Mouse (Mus musculus): ENCODE results near the gene Ccnq. TPM values are rescaled to one million over a fixed set of nuclear protein-coding genes. Genes with fewer than 3 reads are reported as not detected.
A peak's percentile ranks its signal among the peaks of the same experiment; 100 is the strongest.
"Not testable (repeated sequence)": the region's sequence is repeated elsewhere in the genome, so short reads cannot be mapped to it uniquely, and the experiment has no call there.

The Ccnq gene
- polyA plus RNA-seq, 1 experiment from 2014 or later: 35.4 TPM

DNA sequence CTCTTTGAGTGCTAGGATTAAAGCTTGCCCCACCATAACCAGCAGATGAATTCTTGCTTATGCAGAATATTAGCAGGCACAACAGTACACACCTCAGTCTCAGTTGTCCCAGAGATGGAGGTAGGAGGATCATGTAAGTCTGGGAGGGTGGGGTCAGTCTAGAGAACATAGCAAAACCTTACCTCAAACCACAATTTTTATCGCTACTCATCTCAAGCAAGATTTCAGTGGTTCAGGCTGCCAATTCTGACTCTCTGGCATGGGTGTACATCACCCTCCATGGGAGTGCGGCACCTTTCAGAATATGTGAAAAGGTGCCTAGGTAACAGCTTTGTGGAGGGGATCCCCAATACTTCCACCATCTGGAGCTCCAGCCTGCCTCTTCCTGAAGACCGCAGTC is 28.5 kb upstream of the Ccnq start:
- Histone ChIP-seq H3K27ac (no peak overlapping the region), H3K4me3 (no peak overlapping the region), H3K4me1 (peaks cover 31% of the 10 kb centered on the region), H3K36me3 (no peaks in the 10 kb centered on the region), H3K27me3 (ENCODE audit: insufficient read depth, poor library complexity, severe bottlenecking) (0 out of 2 replicates have a peak, but pooled peaks cover 3% of the 10 kb centered on the region), H3K9me3 (no peaks in the 10 kb centered on the region)
- DNase-seq (ENCODE audit: low spot score): no peak
- WGBS: 90% methylated on average over 3 of the region's 3 CpGs

- no peak for DNase-seq (ENCODE audit: low spot score)
- no peaks in the 10 kb centered on the region for H3K9me3 ChIP-seq
- 0 out of 2 replicates have a peak, but pooled peaks cover 3% of the 10 kb centered on the region for H3K27me3 ChIP-seq (ENCODE audit: insufficient read depth, poor library complexity, severe bottlenecking)
- no peak overlapping the region for H3K27ac ChIP-seq
- H3K4me3 ChIP-seq: no peak overlapping the region
- H3K36me3 ChIP-seq: no peaks in the 10 kb centered on the region
- 63% methylated on average over 10 of the region's 10 CpGs for WGBS
- H3K4me1 ChIP-seq: peaks cover 22% of the 10 kb centered on the region
Measured at GRCm38 (mm10) chr11:78777851-78778680, 26.5 kb upstream of the Ccnq start.

DNA sequence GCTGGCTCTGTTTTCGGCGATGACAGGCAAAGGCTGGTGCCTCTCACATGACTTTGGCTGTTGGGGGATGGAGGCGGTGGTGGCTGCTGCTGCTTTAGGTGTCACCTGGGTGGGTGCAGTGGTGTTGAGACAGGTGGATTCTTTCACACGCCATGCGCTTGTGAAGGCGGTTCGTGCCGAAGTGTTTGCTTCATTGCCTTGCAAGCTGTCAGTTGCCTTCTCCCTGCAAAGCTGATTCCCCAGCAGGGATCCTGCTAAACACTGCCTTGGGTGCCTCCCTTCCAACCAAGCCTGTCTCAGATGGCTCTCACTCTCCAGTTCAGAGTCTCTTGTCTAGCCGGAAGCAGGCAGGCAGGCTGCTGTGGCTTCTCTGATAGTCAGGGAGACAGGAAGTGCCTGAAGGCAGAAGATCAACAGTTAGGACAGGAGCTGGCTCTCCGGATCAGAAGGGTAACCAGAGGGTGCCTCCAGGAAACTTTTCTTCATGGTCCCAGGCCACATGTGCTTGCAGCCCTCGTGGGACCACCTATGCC is 20.3 kb upstream of the Ccnq start:
- peak overlapping the region; percentile 74 for H3K27ac ChIP-seq
- H3K36me3 ChIP-seq: no peaks in the 10 kb centered on the region
- H3K9me3 ChIP-seq: no peaks in the 10 kb centered on the region
- H3K4me3 ChIP-seq: no peak overlapping the region
- peak; percentile 77 for DNase-seq (ENCODE audit: low spot score)
- H3K27me3 ChIP-seq (ENCODE audit: insufficient read depth, poor library complexity, severe bottlenecking): no peaks in the 10 kb centered on the region
- 41% methylated on average over 11 of the region's 11 CpGs for WGBS
- H3K4me1 ChIP-seq: peaks cover 15% of the 10 kb centered on the region

GRCm38 (mm10) chr11:78770436-78770835 is 18.9 kb upstream of the Ccnq start:
- H3K36me3 ChIP-seq: no peaks in the 10 kb centered on the region
- no peak overlapping the region for H3K27ac ChIP-seq
- WGBS: 70% methylated on average over 6 of the region's 6 CpGs
- no peaks in the 10 kb centered on the region for H3K9me3 ChIP-seq
- peaks cover 15% of the 10 kb centered on the region for H3K4me1 ChIP-seq
- no peak overlapping the region for H3K4me3 ChIP-seq
- no peaks in the 10 kb centered on the region for H3K27me3 ChIP-seq (ENCODE audit: insufficient read depth, poor library complexity, severe bottlenecking)
- DNase-seq (ENCODE audit: low spot score): no peak

GRCm38 (mm10) chr11:78768778-78769177 is 17.2 kb upstream of the Ccnq start:
- Histone ChIP-seq H3K36me3 (no peaks in the 10 kb centered on the region), H3K27ac (no peak overlapping the region), H3K9me3 (no peaks in the 10 kb centered on the region), H3K27me3 (ENCODE audit: insufficient read depth, poor library complexity, severe bottlenecking) (no peaks in the 10 kb centered on the region), H3K4me1 (peaks cover 15% of the 10 kb centered on the region), H3K4me3 (no peak overlapping the region)
- DNase-seq (ENCODE audit: low spot score): no peak
- 47% methylated on average over 3 of the region's 3 CpGs for WGBS

DNA sequence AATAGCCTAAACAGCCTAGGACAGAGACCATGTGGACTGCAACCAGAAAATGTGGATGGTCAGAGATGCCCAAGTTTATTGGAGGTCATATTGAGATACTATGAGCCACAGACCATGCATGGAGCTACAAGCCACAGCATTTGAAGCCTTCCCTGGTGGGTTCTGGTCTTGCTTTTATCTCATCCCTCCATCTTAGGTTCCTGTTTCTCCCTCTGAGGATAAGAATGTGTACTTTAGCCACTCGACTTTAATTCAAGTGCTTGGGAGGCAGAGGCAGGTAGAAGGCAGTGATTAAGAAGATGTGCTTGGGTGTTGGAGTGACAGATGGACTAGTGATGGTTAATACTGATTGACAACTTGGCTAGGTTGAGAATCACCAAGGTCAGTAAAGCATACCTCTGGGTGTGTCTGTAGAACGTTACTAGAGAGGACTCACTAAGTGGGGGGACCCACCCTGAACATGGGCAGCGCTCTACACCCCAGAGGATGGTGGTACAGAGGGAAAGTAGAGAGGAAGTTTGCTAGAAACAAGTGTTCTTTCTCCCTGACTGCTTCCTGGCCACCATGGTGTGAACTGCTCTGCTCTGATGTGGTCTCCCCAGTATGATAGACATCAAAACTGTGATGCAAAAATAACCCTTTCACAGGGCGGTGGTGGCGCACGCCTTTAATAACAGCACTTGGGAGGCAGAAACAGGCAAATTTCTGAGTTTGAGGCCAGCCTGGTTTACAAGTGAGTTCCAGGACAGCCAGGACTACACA is 14.7 kb upstream of the Ccnq start:
- Histone ChIP-seq H3K9me3 (no peaks in the 10 kb centered on the region), H3K27ac (no peak overlapping the region), H3K4me1 (peaks cover 3% of the 10 kb centered on the region; the same call in 1 of the 2 replicates), H3K27me3 (ENCODE audit: insufficient read depth, poor library complexity, severe bottlenecking) (no peaks in the 10 kb centered on the region), H3K36me3 (no peaks in the 10 kb centered on the region), H3K4me3 (no peak overlapping the region)
- no peak for DNase-seq (ENCODE audit: low spot score)
- 78% methylated on average over 6 of the region's 6 CpGs for WGBS

- Histone ChIP-seq H3K9me3 (no peaks in the 10 kb centered on the region), H3K27ac (no peak overlapping the region), H3K27me3 (ENCODE audit: insufficient read depth, poor library complexity, severe bottlenecking) (no peaks in the 10 kb centered on the region), H3K4me1 (no peaks in the 10 kb centered on the region), H3K36me3 (no peaks in the 10 kb centered on the region), H3K4me3 (no peak overlapping the region)
- 70% methylated on average over 6 of the region's 6 CpGs for WGBS
- DNase-seq (ENCODE audit: low spot score): no peak
Measured at GRCm38 (mm10) chr11:78764820-78765219, 13.3 kb upstream of the Ccnq start.

- Histone ChIP-seq H3K36me3 (no peaks in the 10 kb centered on the region), H3K27ac (no peak overlapping the region), H3K9me3 (no peaks in the 10 kb centered on the region), H3K4me1 (no peaks in the 10 kb centered on the region), H3K27me3 (ENCODE audit: insufficient read depth, poor library complexity, severe bottlenecking) (no peaks in the 10 kb centered on the region), H3K4me3 (no peak overlapping the region)
- WGBS: 67% methylated on average over 8 of the region's 8 CpGs
- no peak for DNase-seq (ENCODE audit: low spot score)
Measured at GRCm38 (mm10) chr11:78764304-78764703, 12.8 kb upstream of the Ccnq start.

- 46% methylated on average over 5 of the region's 5 CpGs for WGBS
- Histone ChIP-seq H3K4me1 (no peaks in the 10 kb centered on the region), H3K27ac (no peak overlapping the region), H3K36me3 (no peaks in the 10 kb centered on the region), H3K4me3 (no peak overlapping the region), H3K27me3 (ENCODE audit: insufficient read depth, poor library complexity, severe bottlenecking) (no peaks in the 10 kb centered on the region), H3K9me3 (no peaks in the 10 kb centered on the region)
- no peak for DNase-seq (ENCODE audit: low spot score)
Measured at GRCm38 (mm10) chr11:78762201-78762600, 10.7 kb upstream of the Ccnq start.

- WGBS: 74% methylated on average over 9 of the region's 9 CpGs
- Histone ChIP-seq H3K4me3 (no peak overlapping the region), H3K27me3 (ENCODE audit: insufficient read depth, poor library complexity, severe bottlenecking) (no peaks in the 10 kb centered on the region), H3K4me1 (no peaks in the 10 kb centered on the region), H3K27ac (no peak overlapping the region), H3K36me3 (no peaks in the 10 kb centered on the region), H3K9me3 (no peaks in the 10 kb centered on the region)
- no peak for DNase-seq (ENCODE audit: low spot score)
Measured at GRCm38 (mm10) chr11:78761086-78761485, 9.6 kb upstream of the Ccnq start.

DNA sequence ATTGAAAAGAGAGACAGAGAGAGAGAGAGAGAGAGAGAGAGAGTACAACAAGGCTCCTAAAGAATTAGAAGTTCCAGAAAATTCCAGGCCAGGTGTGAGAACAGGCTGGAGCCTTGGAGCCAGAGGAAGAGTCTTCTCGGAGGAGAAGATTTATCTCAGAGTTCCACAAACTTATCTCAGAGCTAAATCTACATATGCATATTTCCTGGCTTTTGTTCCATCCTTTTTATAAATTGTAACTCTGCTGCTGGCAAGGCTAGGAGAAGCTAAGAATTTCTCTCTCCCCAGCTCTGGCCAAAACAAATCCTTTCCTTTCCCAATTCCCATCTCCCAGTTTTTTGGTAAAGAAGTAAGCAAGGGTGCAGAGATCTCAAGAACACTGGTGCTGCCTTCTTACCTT is 3.8 kb upstream of the Ccnq start:
- Histone ChIP-seq H3K27ac (no peak overlapping the region), H3K4me1 (peaks cover 9% of the 10 kb centered on the region), H3K9me3 (no peaks in the 10 kb centered on the region), H3K27me3 (ENCODE audit: insufficient read depth, poor library complexity, severe bottlenecking) (no peaks in the 10 kb centered on the region), H3K4me3 (no peak overlapping the region), H3K36me3 (no peaks in the 10 kb centered on the region)
- no peak for DNase-seq (ENCODE audit: low spot score)
- WGBS: 70% methylated on average over 1 of the region's 1 CpGs

- 90% methylated on average over 1 of the region's 1 CpGs for WGBS
Measured at GRCm38 (mm10) chr11:78754177-78754576, 2.6 kb upstream of the Ccnq start.

DNA sequence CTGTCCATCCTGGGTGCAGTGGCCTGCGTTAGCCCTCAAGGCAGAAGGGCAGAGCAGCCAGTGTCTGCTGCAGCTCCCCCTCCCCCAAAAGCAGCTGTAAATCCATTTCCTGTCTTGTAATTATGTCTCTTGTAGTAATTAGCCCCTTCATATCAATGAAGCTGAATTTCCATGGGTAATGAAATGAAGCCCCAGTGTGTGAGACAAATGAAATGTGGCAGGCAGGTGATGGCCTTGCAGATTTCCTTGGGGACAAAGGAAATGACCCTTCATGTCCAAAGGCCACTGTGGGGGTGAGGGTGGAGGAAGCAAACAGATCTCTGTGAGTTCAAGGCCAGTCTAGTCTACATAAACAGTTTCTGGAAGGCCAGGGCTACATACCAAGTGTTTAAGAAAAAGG is 1.7 kb upstream of the Ccnq start:
- WGBS: 84% methylated on average over 1 of the region's 1 CpGs
- no peak overlapping the region for H3K4me3 ChIP-seq
- H3K27me3 ChIP-seq (ENCODE audit: insufficient read depth, poor library complexity, severe bottlenecking): no peaks in the 10 kb centered on the region
- H3K4me1 ChIP-seq: peaks cover 13% of the 10 kb centered on the region
- no peak overlapping the region for H3K27ac ChIP-seq
- H3K9me3 ChIP-seq: no peaks in the 10 kb centered on the region
- no peak for DNase-seq (ENCODE audit: low spot score)
- H3K36me3 ChIP-seq: peaks cover 12% of the 10 kb centered on the region

More at GRCm38 (mm10) chr11:78754177-78754576, 2.6 kb upstream of the Ccnq start:
- not testable (repeated sequence) for H3K9me3 ChIP-seq; H3K27ac ChIP-seq; H3K36me3 ChIP-seq; DNase-seq (ENCODE audit: low spot score); H3K27me3 ChIP-seq (ENCODE audit: insufficient read depth, poor library complexity, severe bottlenecking); H3K4me3 ChIP-seq
- peaks cover 13% of the 10 kb centered on the region for H3K4me1 ChIP-seq

All from heart, embryonic 10.5 days (tissue).